Comparison of ENCODE assay signal across 8 mouse cellular contexts in the genomic region with DNA sequence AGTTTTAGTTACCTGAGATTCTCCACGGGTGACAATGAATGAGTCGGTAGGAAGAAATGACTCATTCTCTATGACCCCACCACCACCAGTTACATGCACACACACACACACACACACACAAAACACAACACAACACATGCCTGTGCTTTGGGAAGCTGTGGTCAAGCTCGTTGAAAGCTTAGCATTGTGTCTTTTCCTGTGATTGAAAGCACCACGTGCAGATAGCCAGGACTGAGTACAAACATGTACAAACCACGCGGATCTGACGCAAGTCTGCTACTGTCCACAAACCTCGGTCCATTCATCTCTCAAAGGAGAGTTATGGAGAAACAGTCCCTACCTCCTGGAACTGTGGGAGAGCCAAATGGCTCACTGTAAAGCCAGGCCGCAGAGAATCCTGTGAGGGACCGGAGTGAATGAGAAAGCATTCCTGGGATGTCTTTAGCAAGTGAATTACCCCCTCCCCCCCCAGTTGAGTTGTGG. TPM values are rescaled to one million over a fixed set of nuclear protein-coding genes. Genes with fewer than 3 reads are reported as not detected.
A peak's percentile ranks its signal among the peaks of the same experiment; 100 is the strongest.
DNase-seq lines count a peak whose midpoint lies in the region; ATAC-seq and TF ChIP-seq lines count a peak whose summit lies in the region.

No protein-coding gene starts in this region.

- WGBS in embryonic facial prominence, embryonic 14.5 days = 11% methylated on average over 10 of the region's 10 CpGs
- WGBS in intestine, postnatal 0 days = 6% methylated on average over 10 of the region's 10 CpGs
- WGBS in midbrain, embryonic 11.5 days = 11% methylated on average over 10 of the region's 10 CpGs

- peak overlapping the region; percentile 91; the same call in 1 of the 2 replicates for H3K9ac ChIP-seq in embryonic facial prominence, embryonic 14.5 days (ENCODE audit: low read depth, low read length)
- no peak overlapping the region for H3K9ac ChIP-seq in intestine, postnatal 0 days (ENCODE audit: low read depth, low read length)
- peak overlapping the region; percentile 90 for H3K9ac ChIP-seq in midbrain, embryonic 11.5 days (ENCODE audit: low read length)

- H3K4me2 ChIP-seq in embryonic facial prominence, embryonic 14.5 days (ENCODE audit: low read depth, low read length) = peak overlapping the region; percentile 95
- H3K4me2 ChIP-seq in intestine, postnatal 0 days (replicated peaks; ENCODE audit: low read depth) = peak overlapping the region; percentile 90
- peak overlapping the region; percentile 85 for H3K4me2 ChIP-seq in midbrain, embryonic 11.5 days

- H3K27ac ChIP-seq in layer of hippocampus, adult 2 months = no peak overlapping the region
- H3K27ac ChIP-seq in embryonic facial prominence, embryonic 14.5 days (replicated peaks; ENCODE audit: low read depth, low read length) = no peak overlapping the region
- H3K27ac ChIP-seq in intestine, postnatal 0 days (ENCODE audit: low read depth, low read length) = no peak overlapping the region
- no peak overlapping the region for H3K27ac ChIP-seq in midbrain, embryonic 11.5 days (ENCODE audit: low read depth, low read length)

- ATAC-seq in embryonic facial prominence, embryonic 14.5 days (ENCODE audit: low read depth) = no peak
- ATAC-seq in intestine, postnatal 0 days = no peak
- no peak for ATAC-seq in midbrain, embryonic 11.5 days (ENCODE audit: low FRiP score)

- peak overlapping the region; percentile 98 for H3K4me3 ChIP-seq in layer of hippocampus, adult 2 months
- H3K4me3 ChIP-seq in embryonic facial prominence, embryonic 14.5 days (ENCODE audit: low read depth, low read length) = peak overlapping the region; percentile 97
- H3K4me3 ChIP-seq in intestine, postnatal 0 days (ENCODE audit: low read depth, low read length) = peak overlapping the region; percentile 88; the same call in 1 of the 2 replicates
- H3K4me3 ChIP-seq in midbrain, embryonic 11.5 days (ENCODE audit: low read depth, low read length) = peak overlapping the region; percentile 71

- H3K9me3 ChIP-seq in embryonic facial prominence, embryonic 14.5 days (ENCODE audit: control insufficient read depth, low read length) = no peaks in the 10 kb centered on the region
- no peaks in the 10 kb centered on the region for H3K9me3 ChIP-seq in intestine, postnatal 0 days (ENCODE audit: control insufficient read depth)
- H3K9me3 ChIP-seq in midbrain, embryonic 11.5 days (ENCODE audit: control insufficient read depth, low read length) = no peaks in the 10 kb centered on the region

- intact Hi-C loops in left cerebral cortex, postnatal 25 days (cut with DNase I) = no loop called here

- H3K4me1 ChIP-seq in embryonic facial prominence, embryonic 14.5 days (ENCODE audit: control insufficient read depth, insufficient read depth, low read length) = peaks cover 24% of the 10 kb centered on the region
- H3K4me1 ChIP-seq in intestine, postnatal 0 days (replicated peaks; ENCODE audit: control insufficient read depth, insufficient read depth, low read length) = 0 out of 2 replicates have a peak, but pooled peaks cover 8% of the 10 kb centered on the region
- H3K4me1 ChIP-seq in midbrain, embryonic 11.5 days (ENCODE audit: control insufficient read depth, insufficient read depth, low read length) = peaks cover 12% of the 10 kb centered on the region

- H3K36me3 ChIP-seq in embryonic facial prominence, embryonic 14.5 days (ENCODE audit: control insufficient read depth, insufficient read depth, low read length) = peaks cover 35% of the 10 kb centered on the region
- H3K36me3 ChIP-seq in intestine, postnatal 0 days (ENCODE audit: control insufficient read depth, insufficient read depth) = peaks cover 17% of the 10 kb centered on the region
- H3K36me3 ChIP-seq in midbrain, embryonic 11.5 days (ENCODE audit: control insufficient read depth, insufficient read depth, low read length) = peaks cover 9% of the 10 kb centered on the region; the same call in 1 of the 2 replicates

- H3K27me3 ChIP-seq in embryonic facial prominence, embryonic 14.5 days (replicated peaks; ENCODE audit: control insufficient read depth, insufficient read depth, low read length) = no peaks in the 10 kb centered on the region
- H3K27me3 ChIP-seq in intestine, postnatal 0 days (replicated peaks; ENCODE audit: control insufficient read depth, insufficient read depth, low read length) = no peaks in the 10 kb centered on the region
- no peaks in the 10 kb centered on the region for H3K27me3 ChIP-seq in midbrain, embryonic 11.5 days (ENCODE audit: control insufficient read depth, insufficient read depth, low read length)

- TF ChIP-seq CTCF in layer of hippocampus, adult 2 months (conservative IDR thresholded peaks at IDR 0.05) = no peak
- no peak for TF ChIP-seq CTCF in intestine, postnatal 0 days (IDR thresholded peaks at IDR 0.05; ENCODE audit: low read depth)

- no peak for DNase-seq in layer of hippocampus, adult 2 months (ENCODE audit: low spot score in 2 of 2)
- DNase-seq in layer of hippocampus, adult 8-10 months (ENCODE audit: low spot score in 2 of 2) = no peak
- DNase-seq in embryonic facial prominence, embryonic 14.5 days (ENCODE audit: low spot score) = peak; percentile 43
- peak; percentile 86 for DNase-seq in midbrain, embryonic 11.5 days (ENCODE audit: low spot score, missing footprints)
- DNase-seq in right cerebral cortex, postnatal 25 days = no peak
- no peak for DNase-seq in left cerebral cortex, postnatal 25 days (ENCODE audit: low spot score in 2 of 2)
- DNase-seq in spleen, postnatal 10 days (ENCODE audit: low spot score in 2 of 2) = no peak

RNA-seq across cellular contexts. Expression of gene Dync1li1, which starts 1.6 kb away (rescaled TPM):
- total RNA-seq in layer of hippocampus, adult 2 months (2021) = 10 to 100 TPM; 96.5 to 97.1 TPM
- 10 to 100 TPM; 84.7 to 97.3 (median 90.5) TPM for total RNA-seq in layer of hippocampus, adult 8-10 months (2022)
- 33.9 and 34.7 TPM in 2 replicates for polyA plus RNA-seq in embryonic facial prominence, embryonic 14.5 days (2014; fragmentation: Nextera tagmentation; extraction: Ambion mirVana)
- 39.3 and 40.0 TPM in 2 replicates for polyA plus RNA-seq in intestine, postnatal 0 days (2015; fragmentation: Nextera tagmentation; extraction: Ambion mirVana)
- polyA plus RNA-seq in midbrain, embryonic 11.5 days (2014; fragmentation: Nextera tagmentation; extraction: Ambion mirVana) = 79.4 and 99.6 TPM in 2 replicates
- total RNA-seq in left cerebral cortex, postnatal 25 days (2021) = 10 to 100 TPM; 90.1 to 93.7 TPM

RNA-seq across cellular contexts. Expression of gene Cmtm6, which starts 40.8 kb away (rescaled TPM):
- 10 to 100 TPM; 19.2 to 25.6 TPM for total RNA-seq in layer of hippocampus, adult 2 months (2021)
- total RNA-seq in layer of hippocampus, adult 8-10 months (2022) = 10 to 100 TPM; 19.3 to 33.9 (median 25.7) TPM
- polyA plus RNA-seq in embryonic facial prominence, embryonic 14.5 days (2014; fragmentation: Nextera tagmentation; extraction: Ambion mirVana) = 44.3 and 45.7 TPM in 2 replicates
- 87.8 and 98.2 TPM in 2 replicates for polyA plus RNA-seq in intestine, postnatal 0 days (2015; fragmentation: Nextera tagmentation; extraction: Ambion mirVana)
- 26.0 and 26.1 TPM in 2 replicates for polyA plus RNA-seq in midbrain, embryonic 11.5 days (2014; fragmentation: Nextera tagmentation; extraction: Ambion mirVana)
- total RNA-seq in left cerebral cortex, postnatal 25 days (2021) = 10 to 100 TPM; 22.9 to 23.7 TPM

RNA-seq across cellular contexts. Expression of gene Cnot10, which starts 50.2 kb away (rescaled TPM):
- 10 to 100 TPM; 51.4 to 56.1 TPM for total RNA-seq in layer of hippocampus, adult 2 months (2021)
- total RNA-seq in layer of hippocampus, adult 8-10 months (2022) = 10 to 100 TPM; 48.5 to 56.0 (median 53.2) TPM
- 52.4 and 63.7 TPM in 2 replicates for polyA plus RNA-seq in embryonic facial prominence, embryonic 14.5 days (2014; fragmentation: Nextera tagmentation; extraction: Ambion mirVana)
- 22.5 and 25.0 TPM in 2 replicates for polyA plus RNA-seq in intestine, postnatal 0 days (2015; fragmentation: Nextera tagmentation; extraction: Ambion mirVana)
- polyA plus RNA-seq in midbrain, embryonic 11.5 days (2014; fragmentation: Nextera tagmentation; extraction: Ambion mirVana) = 67.4 and 69.3 TPM in 2 replicates
- total RNA-seq in left cerebral cortex, postnatal 25 days (2021) = 10 to 100 TPM; 45.0 to 46.8 TPM

Comparison
In these comparisons a context has a peak if more than half of its experiments do, and no peak if none do; other contexts are left out.
1. DNase-seq: peak in embryonic facial prominence, embryonic 14.5 days (single experiment) and midbrain, embryonic 11.5 days (single experiment); none in layer of hippocampus, adult 2 months (0 of 2), layer of hippocampus, adult 8-10 months (0 of 2), right cerebral cortex, postnatal 25 days (single experiment), left cerebral cortex, postnatal 25 days (0 of 2) and spleen, postnatal 10 days (0 of 2).
2. Peak in every context shown above with its lines, with median percentiles within 50 percentile points of each other: H3K4me3 ChIP-seq and H3K4me2 ChIP-seq.